Mouse (Mus musculus) thymus, postnatal 25 days (tissue): ENCODE data around the gene Ugt1a1.
A peak's percentile ranks its signal among the peaks of the same experiment; 100 is the strongest.
"Not testable (repeated sequence)": the region's sequence is repeated elsewhere in the genome, so short reads cannot be mapped to it uniquely, and the experiment has no call there.

ENCODE experiments used
- DNase-seq: peaks from one replicate; pipeline ENCODE4 v3.0.0; 2022

Ugt1a1 gene

GRCm38 (mm10) chr1:88211812-88212211 is at the start of gene Ugt1a1:
TSS of gene Ugt1a1 (plus strand) at chr1:88211959.
- no peak for DNase-seq

- DNase-seq, result no peak
These were observed 46.0 kb upstream of the Ugt1a1 start, which contains the start of gene Ugt1a5 for GRCm38 (mm10) chr1:88165711-88166110. TSS of gene Ugt1a5 (plus strand) at chr1:88166012.

- not testable (repeated sequence) for DNase-seq
These were observed 39.6 kb upstream of the Ugt1a1 start for GRCm38 (mm10) chr1:88172190-88172589.

GRCm38 (mm10) chr1:88179657-88180056 is 32.1 kb upstream of the Ugt1a1 start:
- DNase-seq, result no peak

GRCm38 (mm10) chr1:88186325-88186935 is 25.3 kb upstream of the Ugt1a1 start:
- no peak for DNase-seq

- DNase-seq, result no peak
These were observed 19.6 kb upstream of the Ugt1a1 start for GRCm38 (mm10) chr1:88192136-88192535.

- DNase-seq, result no peak
These were observed 16.1 kb upstream of the Ugt1a1 start for GRCm38 (mm10) chr1:88195687-88196086.

- no peak for DNase-seq
These were observed 14.3 kb upstream of the Ugt1a1 start for GRCm38 (mm10) chr1:88197443-88197842.

- DNase-seq, result no peak
These were observed 11.8 kb upstream of the Ugt1a1 start for GRCm38 (mm10) chr1:88199996-88200395.

- DNase-seq, result no peak
These were observed 11.3 kb upstream of the Ugt1a1 start, which contains the start of gene Ugt1a2 for GRCm38 (mm10) chr1:88200456-88200855. TSS of gene Ugt1a2 (plus strand) at chr1:88200601.

GRCm38 (mm10) chr1:88205294-88205922 is 6.4 kb upstream of the Ugt1a1 start, which contains the start of gene Dnajb3:
TSS of gene Dnajb3 (minus strand) at chr1:88205782.
- DNase-seq, result peak; percentile 86

- no peak for DNase-seq
These were observed 4.8 kb upstream of the Ugt1a1 start for GRCm38 (mm10) chr1:88206843-88207479.

GRCm38 (mm10) chr1:88212341-88213045 is 734 bp downstream of the Ugt1a1 start:
- no peak for DNase-seq

- no peak for DNase-seq
These were observed 1.3 kb downstream of the Ugt1a1 start for GRCm38 (mm10) chr1:88213061-88213460.

GRCm38 (mm10) chr1:88213766-88214461 is 2.2 kb downstream of the Ugt1a1 start:
- no peak for DNase-seq

- no peak for DNase-seq
These were observed 2.7 kb downstream of the Ugt1a1 start for GRCm38 (mm10) chr1:88214462-88214952.

GRCm38 (mm10) chr1:88215466-88216380 is 4.0 kb downstream of the Ugt1a1 start:
- DNase-seq, result no peak

- DNase-seq, result no peak
These were observed 4.8 kb downstream of the Ugt1a1 start for GRCm38 (mm10) chr1:88216551-88216950.

- DNase-seq, result no peak
These were observed 5.4 kb downstream of the Ugt1a1 start for GRCm38 (mm10) chr1:88217144-88217543.

- DNase-seq, result no peak
These were observed 5.8 kb downstream of the Ugt1a1 start for GRCm38 (mm10) chr1:88217576-88217975.

- no peak for DNase-seq
These were observed 6.3 kb downstream of the Ugt1a1 start for GRCm38 (mm10) chr1:88218051-88218450.
